Mouse (Mus musculus) urinary bladder, postnatal 36 days (tissue): ENCODE results near the gene Chd4.

ENCODE experiments used
- DNase-seq, 2 experiments: peaks; one replicate each; pipeline ENCODE4 v3.0.0; 2022; ENCODE audit warnings: low spot score in 2 of 2, mixed read lengths in 1 of 2

Chd4 gene

GRCm38 (mm10) chr6:125139747-125140146 lies 44.0 kb downstream of the Chd4 start:
- no peak for DNase-seq

- no peak for DNase-seq
Observed at GRCm38 (mm10) chr6:125142436-125142835, 46.7 kb downstream of the Chd4 start.

GRCm38 (mm10) chr6:125143128-125143527 lies 47.3 kb downstream of the Chd4 start:
- DNase-seq, result no peak

- DNase-seq, result no peak
Observed at GRCm38 (mm10) chr6:125143904-125144303, 48.1 kb downstream of the Chd4 start.

GRCm38 (mm10) chr6:125145001-125145400 lies 49.2 kb downstream of the Chd4 start, which contains the start of gene Iffo1:
Gene Iffo1 (plus strand): TSS chr6:125145241.
- peak; percentile 64 to 86 for DNase-seq

GRCm38 (mm10) chr6:125145479-125145951 lies 49.7 kb downstream of the Chd4 start:
- DNase-seq, result no peak

GRCm38 (mm10) chr6:125146148-125146547 lies 50.4 kb downstream of the Chd4 start:
- DNase-seq, result no peak

GRCm38 (mm10) chr6:125146797-125147196 lies 51.0 kb downstream of the Chd4 start:
- DNase-seq, result no peak

GRCm38 (mm10) chr6:125147329-125147728 lies 51.5 kb downstream of the Chd4 start:
- no peak for DNase-seq

GRCm38 (mm10) chr6:125148251-125148925 lies 52.6 kb downstream of the Chd4 start:
- no peak for DNase-seq

GRCm38 (mm10) chr6:125148926-125149568 lies 53.3 kb downstream of the Chd4 start:
- no peak for DNase-seq

GRCm38 (mm10) chr6:125149569-125149950 lies 53.8 kb downstream of the Chd4 start:
- DNase-seq, result no peak

- DNase-seq, result peak; percentile 40 to 43
Observed at GRCm38 (mm10) chr6:125152212-125153017, 56.6 kb downstream of the Chd4 start.

GRCm38 (mm10) chr6:125153018-125153389 lies 57.2 kb downstream of the Chd4 start:
- DNase-seq, result no peak

- no peak for DNase-seq
Observed at GRCm38 (mm10) chr6:125153682-125154081, 57.9 kb downstream of the Chd4 start.

- DNase-seq, result no peak
Observed at GRCm38 (mm10) chr6:125154550-125154949, 58.8 kb downstream of the Chd4 start.

GRCm38 (mm10) chr6:125155262-125155661 lies 59.5 kb downstream of the Chd4 start:
- no peak for DNase-seq

- DNase-seq, result no peak
Observed at GRCm38 (mm10) chr6:125156491-125156890, 60.7 kb downstream of the Chd4 start.

GRCm38 (mm10) chr6:125156903-125157614 lies 61.3 kb downstream of the Chd4 start:
- DNase-seq, result no peak

- no peak for DNase-seq
Observed at GRCm38 (mm10) chr6:125158944-125159492, 63.2 kb downstream of the Chd4 start.

- DNase-seq, result no peak
Observed at GRCm38 (mm10) chr6:125159773-125160557, 64.2 kb downstream of the Chd4 start.
